Mouse (Mus musculus): ENCODE measurements around the gene Hhex.
A peak's percentile ranks its signal among the peaks of the same experiment; 100 is the strongest.

Gene Hhex

GRCm38 (mm10) chr19:37434263-37434951, at the start of gene Hhex:
Gene Hhex, plus strand, starts transcription at chr19:37434810.
- DNase-seq (ENCODE audit: low spot score): peak; percentile 50

GRCm38 (mm10) chr19:37386126-37386525, 48.5 kb upstream of the Hhex start:
- DNase-seq (ENCODE audit: low spot score): no peak

- DNase-seq (ENCODE audit: low spot score): no peak
Measured at GRCm38 (mm10) chr19:37391869-37392268, 42.7 kb upstream of the Hhex start.

- DNase-seq (ENCODE audit: low spot score): no peak
Measured at GRCm38 (mm10) chr19:37396279-37396678, 38.3 kb upstream of the Hhex start.

GRCm38 (mm10) chr19:37400936-37401335, 33.7 kb upstream of the Hhex start:
- DNase-seq (ENCODE audit: low spot score): no peak

GRCm38 (mm10) chr19:37418294-37418693, 16.3 kb upstream of the Hhex start:
- no peak for DNase-seq (ENCODE audit: low spot score)

- no peak for DNase-seq (ENCODE audit: low spot score)
Measured at GRCm38 (mm10) chr19:37419613-37420012, 15.0 kb upstream of the Hhex start.

GRCm38 (mm10) chr19:37428589-37428988, 6.0 kb upstream of the Hhex start:
- DNase-seq (ENCODE audit: low spot score): no peak

GRCm38 (mm10) chr19:37431139-37431756, 3.4 kb upstream of the Hhex start:
- no peak for DNase-seq (ENCODE audit: low spot score)

GRCm38 (mm10) chr19:37432868-37433570, 1.6 kb upstream of the Hhex start:
- no peak for DNase-seq (ENCODE audit: low spot score)

- no peak for DNase-seq (ENCODE audit: low spot score)
Measured at GRCm38 (mm10) chr19:37433895-37434262, 731 bp upstream of the Hhex start.

GRCm38 (mm10) chr19:37435041-37435852, 637 bp downstream of the Hhex start:
- DNase-seq (ENCODE audit: low spot score): no peak

GRCm38 (mm10) chr19:37435853-37436174, 1.2 kb downstream of the Hhex start:
- DNase-seq (ENCODE audit: low spot score): no peak

GRCm38 (mm10) chr19:37436514-37437288, 2.1 kb downstream of the Hhex start:
- DNase-seq (ENCODE audit: low spot score): no peak

GRCm38 (mm10) chr19:37437289-37437606, 2.6 kb downstream of the Hhex start:
- DNase-seq (ENCODE audit: low spot score): no peak

- DNase-seq (ENCODE audit: low spot score): no peak
Measured at GRCm38 (mm10) chr19:37440181-37440580, 5.6 kb downstream of the Hhex start.

- DNase-seq (ENCODE audit: low spot score): no peak
Measured at GRCm38 (mm10) chr19:37440708-37441475, 6.3 kb downstream of the Hhex start.

GRCm38 (mm10) chr19:37442524-37443286, 8.1 kb downstream of the Hhex start:
- DNase-seq (ENCODE audit: low spot score): no peak

GRCm38 (mm10) chr19:37443631-37444140, 9.1 kb downstream of the Hhex start:
- DNase-seq (ENCODE audit: low spot score): no peak

GRCm38 (mm10) chr19:37448212-37448611, 13.6 kb downstream of the Hhex start:
- DNase-seq (ENCODE audit: low spot score): no peak

Data from ovary, adult 18-20 months (tissue).